Mouse (Mus musculus): ENCODE measurements around the gene Cstad. TPM values are rescaled to one million over a fixed set of nuclear protein-coding genes. Genes with fewer than 3 reads are reported as not detected.

Gene Cstad
- polyA plus RNA-seq (2017; shearing (Covaris generic)), result 1.4 TPM

DNA sequence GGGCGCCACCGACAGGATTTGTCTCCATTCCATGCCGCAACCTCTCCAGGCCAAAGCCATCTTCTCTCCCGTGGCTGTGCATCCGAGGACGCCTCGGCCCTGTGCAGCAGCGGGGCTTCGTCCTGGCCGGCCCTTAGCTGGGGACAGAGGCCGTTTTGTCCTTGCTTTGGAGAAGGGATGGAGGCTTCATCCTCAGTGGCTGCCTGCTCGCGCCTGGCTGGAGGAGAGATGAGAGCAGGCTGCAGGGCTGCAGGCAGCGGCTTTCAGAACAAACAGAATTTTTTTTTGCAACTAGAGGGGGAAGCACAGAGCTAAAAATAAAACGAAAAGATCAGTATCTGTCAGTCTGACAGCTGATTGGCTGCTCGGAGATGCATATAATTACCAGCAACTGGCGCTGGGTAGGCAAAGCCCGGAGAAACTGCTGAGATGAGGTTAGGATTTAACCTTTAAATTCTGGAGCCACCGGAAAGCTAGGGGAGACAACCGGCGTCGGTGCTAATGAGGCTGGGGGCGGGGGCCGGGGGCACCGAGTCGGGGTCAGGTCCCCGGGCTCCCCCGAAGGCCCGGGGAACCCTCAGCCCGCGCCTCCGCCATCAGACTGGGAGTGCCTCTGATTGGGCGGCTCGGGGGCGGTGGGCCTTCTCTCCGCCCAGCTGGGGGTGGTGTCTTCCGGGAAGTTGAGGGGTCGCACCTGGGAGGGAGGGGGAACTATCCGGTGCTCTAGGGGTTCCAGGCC is at the start of gene Cstad:
Gene Cstad (plus strand): TSS at position 400 of the 739 bp plus-strand sequence.

Other genes starting within 250 kb of the Cstad start
- gene Sh3glb2, start 235.7 kb upstream of the Cstad start, polyA plus RNA-seq (2017; shearing (Covaris generic)), result 79.2 TPM
- 4.6 TPM for gene Miga2, start 230.8 kb upstream of the Cstad start, polyA plus RNA-seq (2017; shearing (Covaris generic))
- 20.8 TPM for gene Dolpp1, start 202.8 kb upstream of the Cstad start, polyA plus RNA-seq (2017; shearing (Covaris generic))
- 11.1 TPM for gene Crat, start 179.2 kb upstream of the Cstad start, polyA plus RNA-seq (2017; shearing (Covaris generic))
- 91.0 TPM for gene Ptpa, start 179.0 kb upstream of the Cstad start, polyA plus RNA-seq (2017; shearing (Covaris generic))
- 29.6 TPM for gene Ier5l, start 120.8 kb upstream of the Cstad start, polyA plus RNA-seq (2017; shearing (Covaris generic))
- gene 1700001O22Rik, start 208.6 kb downstream of the Cstad start, polyA plus RNA-seq (2017; shearing (Covaris generic)), result 12.9 TPM
- 27.2 TPM for gene Ntmt1, start 212.8 kb downstream of the Cstad start, polyA plus RNA-seq (2017; shearing (Covaris generic))
- gene Asb6, start 235.3 kb downstream of the Cstad start, polyA plus RNA-seq (2017; shearing (Covaris generic)), result 43.5 TPM
- not detected for gene Prrx2, start 239.9 kb downstream of the Cstad start, polyA plus RNA-seq (2017; shearing (Covaris generic))